ENCODE assay signal across 8 mouse cellular contexts in genomic region chr1:63114136-63114781, GRCm38 (mm10). TPM values are rescaled to one million over a fixed set of nuclear protein-coding genes. Genes with fewer than 3 reads are reported as not detected.
DNase-seq lines count a peak whose midpoint lies in the region; ATAC-seq and TF ChIP-seq lines count a peak whose summit lies in the region.

TSS of gene Ino80d (minus strand) at chr1:63114667.

- intact Hi-C loops in heart, postnatal 36 days (cut with DNase I) = loop anchor here (2.0 kb wide), 1 partner anchor 61 kb away; no protein-coding TSS in a partner anchor

- peak within 1 kb of the TSS; percentile 78 for H3K4me3 ChIP-seq in G1E (ENCODE audit: low read depth, low read length)
- peak within 1 kb of the TSS; percentile 90 for H3K4me3 ChIP-seq in forebrain, embryonic 16.5 days (replicated peaks; ENCODE audit: low read length)
- peak within 1 kb of the TSS; percentile 94 for H3K4me3 ChIP-seq in lung, embryonic 15.5 days

- TF ChIP-seq CTCF in G1E (IDR thresholded peaks at IDR 0.05; ENCODE audit: low read depth, low read length) = peak; percentile 12; the same call in 1 of the 2 replicates

- no peaks in the 10 kb centered on the region for H3K27me3 ChIP-seq in G1E (ENCODE audit: insufficient read depth, low read length)
- H3K27me3 ChIP-seq in forebrain, embryonic 16.5 days (replicated peaks; ENCODE audit: control insufficient read depth, insufficient read depth, low read length) = no peaks in the 10 kb centered on the region
- no peaks in the 10 kb centered on the region for H3K27me3 ChIP-seq in lung, embryonic 15.5 days

- H3K4me1 ChIP-seq in G1E (ENCODE audit: insufficient read depth, low read depth, low read length) = peaks cover 36% of the 10 kb centered on the region
- H3K4me1 ChIP-seq in forebrain, embryonic 16.5 days (replicated peaks; ENCODE audit: control insufficient read depth, insufficient read depth, low read length) = peaks cover 27% of the 10 kb centered on the region
- peaks cover 35% of the 10 kb centered on the region for H3K4me1 ChIP-seq in lung, embryonic 15.5 days

- peaks cover 41% of the 10 kb centered on the region for H3K36me3 ChIP-seq in G1E (replicated peaks)
- 0 out of 2 replicates have a peak, but pooled peaks cover 2% of the 10 kb centered on the region for H3K36me3 ChIP-seq in forebrain, embryonic 16.5 days (ENCODE audit: control insufficient read depth, insufficient read depth)
- peaks cover 11% of the 10 kb centered on the region; the same call in 1 of the 2 replicates for H3K36me3 ChIP-seq in lung, embryonic 15.5 days

- peak within 1 kb of the TSS; percentile 86 for H3K27ac ChIP-seq in forebrain, embryonic 16.5 days (ENCODE audit: low read length)
- peak within 1 kb of the TSS; percentile 98 for H3K27ac ChIP-seq in lung, embryonic 15.5 days

- peak; percentile 86 for ATAC-seq in G1E (ENCODE audit: extremely low read depth, insufficient number of reproducible peaks, low FRiP score, poor library complexity, severe bottlenecking)
- peak; percentile 94 for ATAC-seq in forebrain, embryonic 16.5 days
- peak; percentile 85 for ATAC-seq in lung, embryonic 15.5 days (ENCODE audit: borderline replicate concordance, extremely low read depth, low FRiP score, low TSS enrichment)

- 0% methylated on average over 41 of the region's 42 CpGs for WGBS in forebrain, embryonic 16.5 days
- WGBS in lung, embryonic 15.5 days = under 1% methylated on average over 42 of the region's 42 CpGs

- peak within 1 kb of the TSS; percentile 100 for H3K9ac ChIP-seq in forebrain, embryonic 16.5 days (replicated peaks; ENCODE audit: low read depth, low read length)
- peak within 1 kb of the TSS; percentile 99 for H3K9ac ChIP-seq in lung, embryonic 15.5 days

- H3K9me3 ChIP-seq in G1E (replicated peaks) = no peaks in the 10 kb centered on the region
- no peaks in the 10 kb centered on the region for H3K9me3 ChIP-seq in forebrain, embryonic 16.5 days (ENCODE audit: control insufficient read depth, low read length)
- no peaks in the 10 kb centered on the region for H3K9me3 ChIP-seq in lung, embryonic 15.5 days

- DNase-seq in G1E (ENCODE audit: low spot score) = peak; percentile 82
- DNase-seq in cerebellum, adult 18-20 months = peak; percentile 83 to 86
- peak; percentile 75 to 86 for DNase-seq in heart, postnatal 36 days
- DNase-seq in layer of hippocampus, adult 8-10 months (ENCODE audit: low spot score in 2 of 2) = peak; percentile 69 to 74
- peak; percentile 75 for DNase-seq in ovary, adult 18-20 months (ENCODE audit: low spot score)
- peak; percentile 90 for DNase-seq in thymus, postnatal 0 days (ENCODE audit: low spot score)

- H3K4me2 ChIP-seq in forebrain, embryonic 16.5 days (ENCODE audit: low read length) = peak within 1 kb of the TSS; percentile 94
- peak within 1 kb of the TSS; percentile 77 for H3K4me2 ChIP-seq in lung, embryonic 15.5 days

RNA-seq across cellular contexts. Expression of gene Ino80d, which starts in this region (rescaled TPM):
- total RNA-seq in G1E (2014; fragmentation: Nextera tagmentation) = 86.8 and 92.7 TPM in 2 replicates
- total RNA-seq in G1E (2017) = 20.9 and 24.5 TPM in 2 replicates
- polyA plus RNA-seq in G1E (2012) = 3.6 and 4.6 TPM in 2 replicates
- 9.0 and 10.5 TPM in 2 replicates for polyA plus RNA-seq in forebrain, embryonic 16.5 days (2015; fragmentation: Nextera tagmentation; extraction: Ambion mirVana)
- 10 to 100 TPM; 18.9 to 21.1 TPM for total RNA-seq in heart, postnatal 36 days (2021)
- 10 to 100 TPM; 28.1 to 36.1 (median 32.4) TPM for total RNA-seq in layer of hippocampus, adult 8-10 months (2022)
- polyA plus RNA-seq in lung, embryonic 15.5 days (2015; fragmentation: Nextera tagmentation; extraction: Ambion mirVana) = 11.7 and 12.1 TPM in 2 replicates
- 7.0 and 9.2 TPM in 2 replicates for polyA plus RNA-seq in thymus, postnatal 0 days (2015; fragmentation: Nextera tagmentation; extraction: Ambion mirVana)

Comparison
In these comparisons a context has a peak if more than half of its experiments do, and no peak if none do; other contexts are left out.
1. Peak in every context shown above with its lines: DNase-seq, ATAC-seq, H3K4me3 ChIP-seq and H3K27ac ChIP-seq.